Mouse (Mus musculus): Measurements from ENCODE around the gene Col17a1. TPM values are rescaled to one million over a fixed set of nuclear protein-coding genes. Genes with fewer than 3 reads are reported as not detected.

The Col17a1 gene
- polyA plus RNA-seq, 1 experiment from 2014 or later, result 0.20 TPM

Other genes starting within 250 kb of the Col17a1 start
- gene Sh3pxd2a, start 227.7 kb downstream of the Col17a1 start, polyA plus RNA-seq (2015; fragmentation: Nextera tagmentation; extraction: Ambion mirVana), result 0.50 and 0.63 TPM in 2 replicates
- gene Stn1, start 154.6 kb downstream of the Col17a1 start, polyA plus RNA-seq (2015; fragmentation: Nextera tagmentation; extraction: Ambion mirVana), result 8.4 and 8.7 TPM in 2 replicates
- gene Slk, start 112.4 kb downstream of the Col17a1 start, polyA plus RNA-seq (2015; fragmentation: Nextera tagmentation; extraction: Ambion mirVana), result 5.4 and 6.5 TPM in 2 replicates
- 53.7 and 60.6 TPM in 2 replicates for gene Sfr1, start 39.6 kb upstream of the Col17a1 start, polyA plus RNA-seq (2015; fragmentation: Nextera tagmentation; extraction: Ambion mirVana)
- 115 and 122 TPM in 2 replicates for gene Gsto1, start 162.9 kb upstream of the Col17a1 start, polyA plus RNA-seq (2015; fragmentation: Nextera tagmentation; extraction: Ambion mirVana)
- gene Gsto2, start 173.4 kb upstream of the Col17a1 start, polyA plus RNA-seq (2015; fragmentation: Nextera tagmentation; extraction: Ambion mirVana), result 0.13 and 0.24 TPM in 2 replicates
- gene Cfap43, start 227.2 kb upstream of the Col17a1 start, polyA plus RNA-seq (2015; fragmentation: Nextera tagmentation; extraction: Ambion mirVana), result 0.02 TPM in 1 of 2 replicates, not detected in the other
- gene Itprip, start 227.2 kb upstream of the Col17a1 start, polyA plus RNA-seq (2015; fragmentation: Nextera tagmentation; extraction: Ambion mirVana), result 4.1 and 4.8 TPM in 2 replicates
- not detected in 2 replicates for gene Cfap58, start 245.6 kb upstream of the Col17a1 start, polyA plus RNA-seq (2015; fragmentation: Nextera tagmentation; extraction: Ambion mirVana)